Mouse (Mus musculus) megakaryocyte, embryonic 14.5 days (primary cell): ENCODE data around the gene Mgat1. TPM values are rescaled to one million over a fixed set of nuclear protein-coding genes. Genes with fewer than 3 reads are reported as not detected.
"Not testable (repeated sequence)": the region's sequence is repeated elsewhere in the genome, so short reads cannot be mapped to it uniquely, and the experiment has no call there.

ENCODE experiments used
- H3K27me3 ChIP-seq: replicated peaks from 2 replicates; pipeline ENCODE3; 2012; ENCODE audit warnings: inconsistent platforms
- H3K36me3 ChIP-seq: replicated peaks from 2 replicates; pipeline ENCODE3; 2012; ENCODE audit warnings: low read length, inconsistent platforms, mixed read lengths
- H3K4me1 ChIP-seq: 2 replicates; pipeline ENCODE4 v1.6.1; 2012; ENCODE audit warnings: inconsistent platforms
- H3K4me3 ChIP-seq: replicated peaks from 2 replicates; pipeline ENCODE3; 2012; ENCODE audit warnings: moderate library complexity, mild to moderate bottlenecking, inconsistent platforms
- H3K9me3 ChIP-seq: 2 replicates; pipeline ENCODE4 v1.6.1; 2012; ENCODE audit warnings: inconsistent platforms
- FLI1 ChIP-seq: IDR thresholded peaks from 2 replicates; pipeline ENCODE4 v1.6.1; 2012; ENCODE audit warnings: low read length, inconsistent platforms, mixed read lengths
- GATA1 ChIP-seq: IDR thresholded peaks from 3 replicates; pipeline ENCODE4 v1.6.1; 2012; ENCODE audit warnings: mixed read lengths, low read length, inconsistent platforms, borderline replicate concordance
- polyA plus RNA-seq: library from polyadenylated mRNA; stranded (reverse); fragments of >175 nt; gene quantifications from 2 replicates; pipeline ENCODE4 v1.2.3, GENCODE M21; 2012; ENCODE audit warnings: low replicate concordance; ENCODE audit not compliant: insufficient read depth

Mgat1 gene
- polyA plus RNA-seq: 64.1 and 65.8 TPM in 2 replicates

- Histone ChIP-seq H3K4me1 (peaks cover 77% of the 10 kb centered on the region), H3K9me3 (no peaks in the 10 kb centered on the region), H3K27me3 (no peaks in the 10 kb centered on the region), H3K4me3 (peak within 1 kb of the TSS; percentile 95), H3K36me3 (no peaks in the 10 kb centered on the region)
- TF ChIP-seq GATA1: no peak
- TF ChIP-seq FLI1: peak; percentile 41; the same call in 1 of the 2 replicates
These were observed at the start of gene Mgat1 for GRCm38 (mm10) chr11:49243727-49244594. Mgat1 (plus strand) TSS chr11:49244191.

GRCm38 (mm10) chr11:49194771-49195170, 49.2 kb upstream of the Mgat1 start:
- H3K4me1 ChIP-seq: peaks cover 26% of the 10 kb centered on the region
- not testable (repeated sequence) for H3K9me3 ChIP-seq, H3K27me3 ChIP-seq, H3K4me3 ChIP-seq
- H3K36me3 ChIP-seq: peaks cover 30% of the 10 kb centered on the region

GRCm38 (mm10) chr11:49195819-49196322, 48.1 kb upstream of the Mgat1 start:
- Histone ChIP-seq H3K4me1 (peaks cover 24% of the 10 kb centered on the region), H3K9me3 (no peaks in the 10 kb centered on the region), H3K36me3 (peaks cover 34% of the 10 kb centered on the region), H3K4me3 (no peak overlapping the region), H3K27me3 (no peaks in the 10 kb centered on the region)
- TF ChIP-seq FLI1 (no peak), GATA1 (no peak)

GRCm38 (mm10) chr11:49200666-49201065, 43.3 kb upstream of the Mgat1 start:
- TF ChIP-seq FLI1: no peak
- TF ChIP-seq GATA1: no peak
- Histone ChIP-seq H3K27me3 (no peaks in the 10 kb centered on the region), H3K4me3 (no peak overlapping the region), H3K36me3 (peaks cover 33% of the 10 kb centered on the region), H3K4me1 (peaks cover 41% of the 10 kb centered on the region), H3K9me3 (no peaks in the 10 kb centered on the region)

GRCm38 (mm10) chr11:49201142-49201541, 42.8 kb upstream of the Mgat1 start:
- Histone ChIP-seq H3K4me3 (peak overlapping the region; percentile 82), H3K36me3 (peaks cover 30% of the 10 kb centered on the region), H3K4me1 (peaks cover 39% of the 10 kb centered on the region), H3K9me3 (no peaks in the 10 kb centered on the region), H3K27me3 (no peaks in the 10 kb centered on the region)
- TF ChIP-seq GATA1 (no peak), FLI1 (no peak)

GRCm38 (mm10) chr11:49202071-49202470, 41.9 kb upstream of the Mgat1 start:
- peaks cover 43% of the 10 kb centered on the region for H3K4me1 ChIP-seq
- TF ChIP-seq FLI1 (no peak), GATA1 (no peak)
- H3K9me3 ChIP-seq: no peaks in the 10 kb centered on the region
- H3K27me3 ChIP-seq: no peaks in the 10 kb centered on the region
- peak overlapping the region; percentile 93 for H3K4me3 ChIP-seq
- H3K36me3 ChIP-seq: peaks cover 34% of the 10 kb centered on the region

GRCm38 (mm10) chr11:49202523-49203061, 41.4 kb upstream of the Mgat1 start:
- Histone ChIP-seq H3K36me3 (peaks cover 33% of the 10 kb centered on the region), H3K4me1 (peaks cover 48% of the 10 kb centered on the region), H3K4me3 (peak overlapping the region; percentile 93), H3K9me3 (no peaks in the 10 kb centered on the region), H3K27me3 (no peaks in the 10 kb centered on the region)
- TF ChIP-seq FLI1 (no peak), GATA1 (no peak)

GRCm38 (mm10) chr11:49203129-49203768, 40.7 kb upstream of the Mgat1 start, which contains the start of gene Zfp62:
Zfp62 (plus strand) TSS chr11:49203292.
- Histone ChIP-seq H3K4me3 (peak within 1 kb of the TSS; percentile 93), H3K36me3 (peaks cover 31% of the 10 kb centered on the region), H3K9me3 (no peaks in the 10 kb centered on the region), H3K27me3 (no peaks in the 10 kb centered on the region), H3K4me1 (peaks cover 53% of the 10 kb centered on the region)
- no peak for TF ChIP-seq GATA1
- TF ChIP-seq FLI1: no peak

- TF ChIP-seq GATA1 (no peak), FLI1 (no peak)
- H3K4me3 ChIP-seq: peak overlapping the region; percentile 93
- H3K4me1 ChIP-seq: peaks cover 60% of the 10 kb centered on the region
- H3K9me3 ChIP-seq: no peaks in the 10 kb centered on the region
- no peaks in the 10 kb centered on the region for H3K27me3 ChIP-seq
- peaks cover 24% of the 10 kb centered on the region for H3K36me3 ChIP-seq
These were observed 40.1 kb upstream of the Mgat1 start for GRCm38 (mm10) chr11:49203771-49204497.
